Mouse (Mus musculus) testis, adult 2 months (tissue): ENCODE data around the gene Fam155a.

Experiments used
- CTCF ChIP-seq: fragments of 200-500 bp; IDR thresholded peaks from 2 replicates; pipeline ENCODE4 v1.5.1; 2012; ENCODE audit warnings: low read depth, mild to moderate bottlenecking, inconsistent platforms, low read length, moderate library complexity; ENCODE audit not compliant: control insufficient read depth, insufficient read depth, insufficient replicate concordance
- POLR2A ChIP-seq: fragments of 200-500 bp; IDR thresholded peaks from 2 replicates; pipeline ENCODE4 v1.6.1; 2012; ENCODE audit warnings: low read depth, mild to moderate bottlenecking, inconsistent platforms, low read length, moderate library complexity; ENCODE audit not compliant: control insufficient read depth

DNA sequence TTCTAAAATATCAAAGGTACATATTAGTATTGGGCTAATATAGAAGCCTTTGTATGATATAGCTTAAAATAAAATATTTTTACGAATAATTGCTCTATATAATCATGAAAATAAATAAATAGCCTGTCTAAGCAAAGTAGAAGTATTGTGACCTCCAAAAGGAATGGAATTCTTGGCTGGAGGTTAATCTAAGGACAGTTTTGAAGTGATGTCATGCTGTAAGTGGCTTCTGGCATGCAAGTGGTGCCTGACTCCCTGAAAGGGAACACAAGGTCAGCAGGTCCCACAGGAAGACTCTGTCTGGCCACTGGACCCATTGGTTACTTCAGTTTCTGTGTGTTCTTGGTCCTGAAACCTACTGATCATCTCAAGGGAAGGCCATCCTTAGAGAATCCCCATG, 117.3 kb downstream of the Fam155a start:
- TF ChIP-seq CTCF (no peak), POLR2A (no peak)
